Mouse (Mus musculus) left cerebral cortex, postnatal 14 days (tissue): ENCODE results near the gene Gm21992. TPM values are rescaled to one million over a fixed set of nuclear protein-coding genes. Genes with fewer than 3 reads are reported as not detected.

Experiments used
- DNase-seq, 2 experiments: peaks; one replicate each; pipeline ENCODE4 v3.0.0; 2021 to 2022; ENCODE audit warnings: low spot score in 2 of 2, mixed read lengths in 1 of 2
- intact Hi-C: fragments of 180-260 bp; cut with DNase I; formaldehyde crosslinking; loops from one replicate; pipeline ENCODE4 v1.15.1; 2025
- total RNA-seq, 2 experiments: library from RNA; stranded (reverse); gene quantifications; 2 replicates each; pipeline ENCODE4 v1.2.3; 2021

The Gm21992 gene
- total RNA-seq, 2 experiments from 2014 or later, result 12.9 to 19.3 TPM

DNA sequence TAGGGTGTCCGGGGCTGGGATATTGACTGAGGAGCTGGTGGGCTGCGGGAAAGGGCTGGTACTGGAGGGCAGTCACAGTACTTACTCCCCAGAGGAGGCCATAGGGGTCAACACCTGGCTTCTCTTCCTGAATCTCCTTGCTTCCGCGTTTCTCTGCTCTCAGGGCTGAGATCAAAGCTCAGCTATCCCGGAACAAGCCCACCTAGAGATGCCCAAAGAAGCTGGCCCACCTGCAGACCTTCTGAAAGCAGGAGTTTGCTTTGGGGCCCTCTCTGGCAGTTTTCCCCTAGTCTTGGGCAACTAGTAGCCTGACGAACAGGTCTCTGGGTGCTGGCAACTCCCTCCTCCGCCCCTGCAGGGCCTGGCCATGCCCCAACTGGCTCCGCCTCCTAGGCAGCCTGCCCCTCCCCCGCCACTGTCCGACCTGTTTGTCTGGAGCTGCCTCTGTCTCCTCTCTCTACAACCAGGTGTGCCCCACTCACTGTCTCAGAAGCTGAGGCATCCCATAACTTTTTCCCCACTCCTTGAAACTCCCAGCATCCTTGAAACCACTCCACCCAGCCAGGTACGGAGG lies 90.7 kb downstream of the Gm21992 start:
- intact Hi-C loops, result no loop called here
- DNase-seq, result no peak

- intact Hi-C loops, result no loop called here
Observed at GRCm38 (mm10) chr19:4720112-4720511, 91.3 kb downstream of the Gm21992 start.

GRCm38 (mm10) chr19:4719351-4719764 lies 92.1 kb downstream of the Gm21992 start:
- intact Hi-C loops, result no loop called here

More at GRCm38 (mm10) chr19:4720112-4720511, 91.3 kb downstream of the Gm21992 start:
- DNase-seq, result no peak

GRCm38 (mm10) chr19:4718716-4719115 lies 92.7 kb downstream of the Gm21992 start:
- intact Hi-C loops, result no loop called here

More at GRCm38 (mm10) chr19:4719351-4719764, 92.1 kb downstream of the Gm21992 start:
- DNase-seq, result no peak

GRCm38 (mm10) chr19:4717281-4717680 lies 94.1 kb downstream of the Gm21992 start:
- no peak for DNase-seq
- intact Hi-C loops, result no loop called here

More at GRCm38 (mm10) chr19:4718716-4719115, 92.7 kb downstream of the Gm21992 start:
- DNase-seq, result no peak

DNA sequence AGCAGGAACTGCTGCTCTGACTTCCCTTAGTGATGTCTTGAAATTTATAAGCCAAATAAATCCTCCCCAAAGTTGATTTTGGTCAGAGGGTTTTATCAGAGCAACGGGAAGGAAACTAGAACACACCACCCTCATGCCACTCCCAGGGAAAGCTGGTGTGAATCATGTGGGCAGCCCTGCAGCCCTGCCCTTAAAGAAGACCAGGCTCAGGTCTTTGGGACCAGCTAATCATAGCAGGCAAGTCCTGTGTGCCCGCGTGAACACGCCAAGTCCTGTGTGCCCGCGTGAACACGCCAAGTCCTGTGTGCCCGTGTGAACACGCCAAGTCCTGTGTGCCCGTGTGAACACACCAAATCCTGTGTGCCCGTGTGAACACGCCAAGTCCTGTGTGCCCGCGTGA lies 94.7 kb downstream of the Gm21992 start:
- intact Hi-C loops, result no loop called here
- no peak for DNase-seq

DNA sequence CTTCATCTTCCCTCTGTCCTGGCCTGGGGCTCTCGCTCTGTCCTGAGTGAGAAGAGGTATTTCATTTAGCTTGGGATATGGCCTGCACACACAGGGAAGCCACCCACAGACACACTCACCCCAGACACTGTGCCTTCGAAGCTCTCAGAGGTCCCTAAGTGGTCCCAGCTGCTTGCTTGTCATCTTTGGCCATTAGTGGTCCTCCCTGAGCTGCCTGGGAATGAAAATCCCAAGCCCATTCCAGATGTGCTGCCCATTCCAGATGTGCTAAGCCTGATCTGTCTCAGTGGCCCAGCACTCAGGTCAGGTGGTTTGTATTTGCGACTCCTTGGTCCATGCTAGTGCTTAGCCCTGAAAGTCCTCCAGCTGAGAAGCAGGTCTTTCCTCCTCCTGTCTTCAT lies 97.5 kb downstream of the Gm21992 start:
- intact Hi-C loops, result loop anchor here (5.0 kb wide), 1 partner anchor 67 kb away; no protein-coding TSS in a partner anchor
- no peak for DNase-seq

DNA sequence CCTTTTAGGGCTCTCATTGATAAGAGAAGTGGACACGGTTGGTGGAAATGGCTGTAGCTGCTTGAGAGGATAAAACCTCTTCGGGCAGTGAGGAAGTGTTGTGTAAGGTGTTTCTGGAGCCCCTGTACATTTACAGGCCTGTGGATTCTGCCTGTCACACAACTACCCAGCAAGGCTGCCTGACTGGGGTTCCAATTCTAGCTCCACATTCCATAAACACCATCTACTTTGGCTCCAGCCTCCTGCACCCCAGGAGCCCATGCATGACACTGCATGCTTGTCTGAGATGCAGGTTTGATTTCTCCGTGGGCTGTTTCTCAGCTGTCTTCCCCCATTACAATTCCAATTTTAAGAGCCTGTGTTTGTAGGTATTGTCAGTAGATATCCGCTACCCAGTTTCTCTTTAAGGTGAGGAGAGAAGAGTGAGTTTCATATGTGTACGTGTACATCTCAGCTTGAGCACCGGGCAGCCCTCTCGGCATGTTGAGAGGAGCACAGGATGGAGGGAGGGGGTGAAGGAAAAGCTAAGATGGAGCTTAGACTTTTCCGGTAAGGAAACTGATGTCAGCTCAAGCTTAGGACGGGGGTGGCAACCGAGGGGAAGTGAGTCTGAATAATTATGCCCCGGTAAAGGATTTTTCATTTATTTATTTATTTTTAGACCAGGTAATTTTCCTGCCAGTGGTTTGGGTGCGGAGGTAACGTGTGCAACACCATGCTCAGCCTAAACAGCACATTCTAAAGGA lies 98.5 kb downstream of the Gm21992 start:
- intact Hi-C loops, result loop anchor here (5.0 kb wide), 1 partner anchor 66 kb away; no protein-coding TSS in a partner anchor
- no peak for DNase-seq

GRCm38 (mm10) chr19:4712156-4712780 lies 99.1 kb downstream of the Gm21992 start:
- intact Hi-C loops, result loop anchor here (5.0 kb wide), 1 partner anchor 65 kb away; no protein-coding TSS in a partner anchor
- DNase-seq, result no peak

- DNase-seq, result no peak
Observed at GRCm38 (mm10) chr19:4711601-4712155, 99.7 kb downstream of the Gm21992 start.

GRCm38 (mm10) chr19:4711098-4711600 lies 100.3 kb downstream of the Gm21992 start, which contains the start of gene Sptbn2:
TSS of gene Sptbn2 (plus strand) at chr19:4711167.
- intact Hi-C loops, result loop anchor here (5.0 kb wide), 1 partner anchor 64 kb away; no protein-coding TSS in a partner anchor
- peak; percentile 86 to 92 for DNase-seq

More at GRCm38 (mm10) chr19:4711601-4712155, 99.7 kb downstream of the Gm21992 start:
- intact Hi-C loops, result loop anchor here (5.0 kb wide), 1 partner anchor 64 kb away; no protein-coding TSS in a partner anchor

DNA sequence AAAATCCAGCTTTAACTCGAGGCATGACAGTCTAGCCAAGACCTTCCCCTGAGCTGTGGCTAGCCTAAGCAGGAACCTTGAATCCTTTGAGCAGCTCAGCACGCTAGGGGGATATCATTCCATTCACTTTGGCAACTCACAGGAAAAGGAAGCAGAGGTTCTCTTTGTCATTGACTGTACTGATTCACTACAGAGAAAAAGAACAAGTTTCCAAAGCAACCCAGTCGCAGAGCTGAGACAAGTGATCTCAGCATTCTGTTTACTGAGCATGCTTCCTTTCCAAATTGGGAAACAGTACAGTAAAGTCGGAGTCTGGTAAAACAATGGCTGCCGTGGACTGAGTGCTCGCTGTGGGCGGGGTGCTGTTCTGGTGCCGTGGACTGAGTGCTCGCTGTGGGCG lies 102.6 kb downstream of the Gm21992 start:
- no peak for DNase-seq
- intact Hi-C loops, result no loop called here

- intact Hi-C loops, result no loop called here
- no peak for DNase-seq
Observed at GRCm38 (mm10) chr19:4701221-4701620, 110.2 kb downstream of the Gm21992 start.

DNA sequence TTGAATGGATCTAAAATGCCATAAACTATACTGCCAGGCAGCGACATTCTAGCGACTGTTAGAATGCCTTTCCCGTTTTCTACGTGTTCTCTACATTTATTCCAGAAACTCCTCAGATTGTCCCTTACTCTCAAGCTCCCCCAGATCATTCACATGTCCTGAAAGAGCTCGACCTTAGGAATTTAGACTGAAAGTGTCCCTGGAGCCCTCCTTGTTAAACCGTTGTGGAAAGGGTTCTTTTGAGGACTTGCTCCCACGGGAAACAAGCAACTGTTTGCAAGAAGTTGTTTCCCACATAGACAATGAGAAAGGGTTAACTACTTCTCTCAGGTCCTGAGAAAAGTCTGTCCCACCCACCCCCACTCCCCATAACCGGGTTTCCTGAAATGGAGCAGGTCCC lies 110.8 kb downstream of the Gm21992 start:
- intact Hi-C loops, result no loop called here
- no peak for DNase-seq

DNA sequence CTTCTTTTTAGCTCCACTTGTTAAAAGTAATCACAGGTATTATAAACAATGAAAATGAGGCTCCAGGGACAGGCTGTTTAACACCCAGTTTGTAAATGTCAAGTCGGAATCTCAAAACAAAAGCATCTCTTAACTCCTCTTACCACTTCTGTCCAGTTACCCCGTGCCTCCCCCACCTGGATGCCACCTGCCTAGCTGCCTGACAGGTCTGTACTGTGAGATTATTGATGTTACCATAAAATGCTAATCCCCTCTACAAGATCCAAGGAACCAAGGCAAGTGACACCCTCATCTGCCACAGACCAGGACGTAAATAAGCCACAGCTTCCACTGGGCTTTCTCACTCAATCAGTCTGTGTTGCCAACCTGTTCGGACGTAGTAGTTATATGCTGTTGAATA lies 111.6 kb downstream of the Gm21992 start:
- no peak for DNase-seq
- intact Hi-C loops, result loop anchor here (5.0 kb wide), 1 partner anchor 218 kb away; no protein-coding TSS in a partner anchor

GRCm38 (mm10) chr19:4698856-4699255 lies 112.6 kb downstream of the Gm21992 start:
- peak; percentile 52 to 75 for DNase-seq
- intact Hi-C loops, result loop anchor here (5.0 kb wide), 1 partner anchor 217 kb away; no protein-coding TSS in a partner anchor

DNA sequence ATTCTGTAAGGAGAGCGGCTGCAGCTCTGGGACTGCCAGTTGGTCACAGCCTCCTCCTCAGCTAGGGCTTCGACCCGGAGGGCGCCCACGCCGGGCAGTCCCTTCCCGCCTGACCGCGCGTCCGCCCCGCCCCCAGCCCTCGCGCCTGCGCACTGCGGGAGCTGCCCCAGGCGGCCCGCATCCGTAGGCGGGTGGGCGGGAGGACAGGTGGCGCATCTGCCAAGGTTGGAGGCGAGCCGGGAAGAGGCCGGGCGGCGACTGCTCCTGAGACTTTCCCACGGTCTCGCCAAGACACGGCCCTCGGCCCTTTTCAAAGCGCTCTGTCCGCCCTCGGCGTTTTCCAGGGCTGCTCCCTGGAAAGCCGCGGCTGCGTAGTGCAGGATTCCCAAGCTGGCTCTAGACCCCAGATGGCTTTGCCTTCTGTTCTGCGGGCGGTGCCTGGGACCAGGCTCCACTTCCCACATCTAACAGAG lies 113.2 kb downstream of the Gm21992 start, which contains the start of gene Gm960:
TSS of gene Gm960 (minus strand) at position 464 of the 473 bp plus-strand sequence.
- intact Hi-C loops, result loop anchor here (5.0 kb wide), 1 partner anchor 216 kb away; no protein-coding TSS in a partner anchor

GRCm38 (mm10) chr19:4697721-4698120 lies 113.7 kb downstream of the Gm21992 start:
- DNase-seq, result no peak
- intact Hi-C loops, result loop anchor here (1.0 to 5.0 kb wide), 2 partner anchors 50 to 215 kb away; no protein-coding TSS in a partner anchor

More for the DNA sequence above, 113.2 kb downstream of the Gm21992 start, which contains the start of gene Gm960:
- peak; percentile 74 to 84 for DNase-seq

DNA sequence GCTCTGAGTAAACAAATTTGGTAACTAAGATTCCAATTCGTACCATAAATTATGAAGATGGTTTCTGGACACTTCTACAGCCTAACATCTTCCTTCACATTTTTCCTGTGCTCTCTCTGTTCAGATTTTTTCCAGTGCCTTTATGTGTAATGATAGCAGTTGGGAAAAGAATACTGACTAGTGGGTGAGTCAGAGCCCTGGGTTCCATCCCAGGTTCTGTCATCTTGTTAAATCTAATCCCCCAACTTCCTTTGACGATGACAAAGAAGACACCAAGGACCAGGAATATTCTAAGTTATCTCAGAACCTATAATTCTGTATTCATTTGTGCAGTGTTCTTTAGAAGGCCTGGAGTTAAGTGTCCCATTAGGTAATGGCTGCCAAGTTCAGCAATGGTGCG lies 114.3 kb downstream of the Gm21992 start:
- no peak for DNase-seq
- intact Hi-C loops, result loop anchor here (1.0 to 5.0 kb wide), 2 partner anchors 50 to 215 kb away; no protein-coding TSS in a partner anchor
